Mouse (Mus musculus): Measurements from ENCODE around the gene Mocs3. TPM values are rescaled to one million over a fixed set of nuclear protein-coding genes. Genes with fewer than 3 reads are reported as not detected.
A peak's percentile ranks its signal among the peaks of the same experiment; 100 is the strongest.

The Mocs3 gene
- polyA plus RNA-seq, 1 experiment from 2014 or later: 12.7 TPM

DNA sequence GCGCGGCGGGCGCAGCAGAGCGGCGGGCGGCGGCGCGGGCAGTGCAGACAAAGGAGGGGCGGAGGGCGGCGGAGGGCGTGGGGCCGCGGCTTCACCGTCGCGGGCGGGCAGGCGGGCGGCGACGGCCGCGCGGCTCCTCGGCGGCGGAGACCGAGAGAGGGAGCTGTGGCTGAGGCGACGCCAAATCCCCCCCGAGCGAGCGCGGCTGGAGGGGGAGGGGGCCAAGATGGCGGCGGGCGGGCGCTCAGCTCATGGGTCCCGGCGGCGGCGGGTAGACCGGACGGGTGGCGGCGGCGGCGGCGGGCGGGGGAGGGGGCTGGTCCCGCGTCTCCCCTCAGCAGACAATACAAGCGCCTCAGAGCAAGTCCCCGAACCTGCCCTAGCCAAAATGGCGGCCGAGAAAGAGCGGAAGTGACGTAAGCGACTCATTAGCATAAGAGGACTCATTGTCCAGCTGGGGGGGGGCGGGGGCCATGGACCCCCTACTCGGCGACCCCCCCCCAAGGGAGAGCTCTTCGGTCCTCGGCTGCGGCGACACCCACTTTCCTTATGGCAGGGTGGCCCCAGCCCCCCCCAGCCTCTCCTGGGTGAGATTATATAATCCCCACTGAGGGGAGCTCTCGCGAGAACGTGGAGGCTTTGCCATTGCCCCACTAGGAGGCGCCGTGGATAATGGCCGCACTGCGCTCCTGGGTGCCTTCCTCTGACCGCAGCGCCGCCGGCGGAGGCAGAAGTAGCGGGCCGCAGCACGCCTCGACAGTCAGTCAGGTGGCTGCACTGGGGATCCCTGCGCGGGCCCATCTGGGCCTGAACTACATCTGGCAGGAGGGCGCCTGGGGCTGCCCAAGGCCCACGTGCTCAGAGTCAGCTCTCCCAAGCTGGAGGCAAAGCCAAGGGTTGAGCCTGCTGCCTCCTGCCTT lies 23.4 kb upstream of the Mocs3 start, which contains the start of gene Adnp:
Gene Adnp, minus strand, starts transcription at position 388 of the 920 bp plus-strand sequence.
- H3K27me3 ChIP-seq: no peaks in the 10 kb centered on the region
- H3K9ac ChIP-seq: peak within 1 kb of the TSS; percentile 100
- H3K27ac ChIP-seq: peak within 1 kb of the TSS; percentile 99
- peaks cover 11% of the 10 kb centered on the region for H3K4me1 ChIP-seq
- under 1% methylated on average over 55 of the region's 89 CpGs for WGBS
- ATAC-seq (ENCODE audit: insufficient number of reproducible peaks, insufficient read depth, low FRiP score, low TSS enrichment): peak; percentile 88
- no peaks in the 10 kb centered on the region for H3K9me3 ChIP-seq
- peak within 1 kb of the TSS; percentile 99 for H3K4me3 ChIP-seq
- peak within 1 kb of the TSS; percentile 88 for H3K4me2 ChIP-seq (replicated peaks)
- H3K36me3 ChIP-seq: peaks cover 46% of the 10 kb centered on the region

DNA sequence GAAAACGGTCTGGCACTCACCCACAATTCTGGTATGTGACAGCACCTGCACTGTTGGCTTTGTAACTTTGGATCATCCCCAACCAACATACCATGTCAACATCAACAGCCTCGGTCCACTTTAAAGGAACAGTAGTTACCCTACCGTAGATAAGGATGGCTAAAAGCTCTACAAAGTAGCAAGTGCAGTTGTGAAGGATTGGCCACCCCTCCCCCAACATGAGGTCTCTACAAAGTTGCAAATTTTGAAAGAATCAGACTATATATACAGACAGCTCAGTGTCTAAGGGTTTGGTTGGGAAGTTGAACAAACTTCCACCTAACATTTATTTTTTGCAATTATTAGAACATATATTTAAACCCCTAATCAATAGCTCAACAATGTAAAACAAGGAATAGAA lies 22.5 kb upstream of the Mocs3 start:
- H3K4me1 ChIP-seq: peaks cover 11% of the 10 kb centered on the region
- H3K4me3 ChIP-seq: no peak overlapping the region
- no peak for ATAC-seq (ENCODE audit: insufficient number of reproducible peaks, insufficient read depth, low FRiP score, low TSS enrichment)
- H3K36me3 ChIP-seq: peaks cover 51% of the 10 kb centered on the region
- H3K9ac ChIP-seq: no peak overlapping the region
- no peaks in the 10 kb centered on the region for H3K27me3 ChIP-seq
- WGBS: over 99% methylated on average over 3 of the region's 3 CpGs
- no peak overlapping the region for H3K4me2 ChIP-seq (replicated peaks)
- H3K9me3 ChIP-seq: no peaks in the 10 kb centered on the region
- peak overlapping the region; percentile 99 for H3K27ac ChIP-seq

DNA sequence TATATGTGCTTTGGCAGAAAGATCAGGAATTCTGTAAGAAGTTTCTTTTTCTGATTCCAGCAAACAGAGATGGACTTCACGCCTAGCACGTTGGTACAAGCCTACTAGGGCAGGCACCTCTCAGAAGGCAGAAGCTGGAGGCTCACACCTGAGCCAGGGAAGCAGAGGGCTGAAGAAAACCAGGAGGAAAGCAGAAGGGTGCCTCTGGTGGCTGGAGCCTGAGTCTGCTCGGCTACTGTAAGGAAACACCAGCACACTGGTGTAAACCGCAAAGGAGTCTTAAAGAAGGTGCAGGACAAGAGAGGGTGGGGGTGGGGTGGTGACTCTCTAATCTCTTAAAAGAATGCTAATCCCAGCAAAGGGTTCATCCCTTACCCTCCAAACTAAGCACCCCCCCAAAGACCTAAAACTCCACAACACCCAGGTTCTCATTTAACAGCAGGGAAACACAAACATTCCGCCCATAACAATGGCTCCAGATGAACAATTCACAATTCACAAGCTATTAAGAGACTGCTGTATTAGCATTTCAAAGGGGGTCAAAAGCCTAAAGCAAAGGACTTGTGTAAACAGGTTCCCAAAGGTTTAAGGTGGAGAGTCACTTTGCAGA lies 16.5 kb upstream of the Mocs3 start:
- no peaks in the 10 kb centered on the region for H3K4me1 ChIP-seq
- no peak overlapping the region for H3K27ac ChIP-seq
- no peak for ATAC-seq (ENCODE audit: insufficient number of reproducible peaks, insufficient read depth, low FRiP score, low TSS enrichment)
- H3K4me2 ChIP-seq (replicated peaks): no peak overlapping the region
- peaks cover 87% of the 10 kb centered on the region for H3K36me3 ChIP-seq
- no peak overlapping the region for H3K9ac ChIP-seq
- WGBS: 54% methylated on average over 5 of the region's 5 CpGs
- no peaks in the 10 kb centered on the region for H3K9me3 ChIP-seq
- H3K27me3 ChIP-seq: no peaks in the 10 kb centered on the region
- no peak overlapping the region for H3K4me3 ChIP-seq

DNA sequence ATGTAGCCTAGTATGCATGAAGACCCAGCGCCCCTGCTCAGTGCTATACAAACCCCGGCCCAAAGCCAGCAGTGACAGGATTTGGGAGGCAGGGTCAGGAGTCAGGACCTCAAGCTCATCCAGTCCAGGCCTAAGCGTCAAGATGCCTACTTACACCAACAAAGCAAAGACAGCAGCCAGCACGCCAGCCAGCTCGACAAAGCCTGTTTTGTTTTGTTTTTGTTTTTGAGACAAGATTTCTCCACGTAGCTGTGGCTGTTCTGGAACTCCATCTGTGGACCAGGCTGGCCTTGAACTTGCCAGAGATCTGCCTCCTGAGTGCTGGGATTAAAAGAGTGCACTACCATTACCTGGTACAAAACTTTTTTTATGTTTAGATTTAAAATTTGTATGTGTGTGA lies 7.1 kb upstream of the Mocs3 start:
- Histone ChIP-seq H3K27ac (no peak overlapping the region), H3K4me2 (replicated peaks) (no peak overlapping the region), H3K9me3 (no peaks in the 10 kb centered on the region), H3K9ac (no peak overlapping the region), H3K4me3 (no peak overlapping the region), H3K36me3 (peaks cover 74% of the 10 kb centered on the region), H3K27me3 (no peaks in the 10 kb centered on the region), H3K4me1 (peaks cover under 1% of the 10 kb centered on the region)
- WGBS: 83% methylated on average over 6 of the region's 6 CpGs
- no peak for ATAC-seq (ENCODE audit: insufficient number of reproducible peaks, insufficient read depth, low FRiP score, low TSS enrichment)

DNA sequence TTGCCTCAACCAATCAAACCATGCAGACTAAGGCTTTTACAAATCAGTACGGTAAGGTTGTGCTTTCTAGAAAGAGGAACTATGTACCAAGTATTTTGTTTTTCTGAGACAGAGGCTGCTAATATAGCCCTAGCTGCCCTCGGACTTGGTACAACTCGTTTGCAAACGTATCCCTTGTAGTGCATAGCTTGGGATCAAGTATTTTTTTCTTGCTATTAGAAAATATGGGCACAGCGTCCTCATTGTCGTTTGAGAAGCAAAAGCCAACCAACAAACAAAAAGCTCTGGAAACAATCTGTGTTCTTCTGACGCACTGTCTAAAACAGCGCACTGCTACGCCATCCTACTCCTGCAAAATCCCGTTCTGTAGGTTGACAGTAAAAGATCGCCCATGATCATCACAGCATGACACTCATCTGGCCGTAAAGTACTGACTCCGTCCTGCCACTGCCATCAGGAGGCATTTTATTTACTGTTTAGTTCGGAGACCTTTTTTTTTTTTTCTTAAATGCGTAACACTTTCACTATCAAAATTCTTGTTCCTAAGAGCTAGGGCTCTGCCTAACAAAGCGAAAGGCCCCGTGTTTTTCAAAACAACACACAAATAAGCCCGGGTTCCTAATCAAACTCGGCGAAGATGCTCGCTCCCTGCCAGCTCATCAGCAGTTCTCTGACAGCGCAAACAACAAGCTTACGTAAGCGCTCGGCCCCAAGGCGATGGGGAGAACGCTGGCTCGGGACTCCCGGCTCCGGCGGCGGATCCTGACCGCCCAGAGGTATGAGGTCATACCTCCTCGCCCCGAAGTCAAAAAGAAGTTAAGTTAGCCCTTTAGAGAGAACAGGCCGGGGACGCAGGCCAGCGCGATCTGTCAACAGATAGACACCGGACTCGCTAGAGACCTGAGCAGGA lies 1.1 kb upstream of the Mocs3 start:
- peak overlapping the region; percentile 93 for H3K27ac ChIP-seq
- WGBS: 19% methylated on average over 39 of the region's 41 CpGs
- no peak for ATAC-seq (ENCODE audit: insufficient number of reproducible peaks, insufficient read depth, low FRiP score, low TSS enrichment)

DNA sequence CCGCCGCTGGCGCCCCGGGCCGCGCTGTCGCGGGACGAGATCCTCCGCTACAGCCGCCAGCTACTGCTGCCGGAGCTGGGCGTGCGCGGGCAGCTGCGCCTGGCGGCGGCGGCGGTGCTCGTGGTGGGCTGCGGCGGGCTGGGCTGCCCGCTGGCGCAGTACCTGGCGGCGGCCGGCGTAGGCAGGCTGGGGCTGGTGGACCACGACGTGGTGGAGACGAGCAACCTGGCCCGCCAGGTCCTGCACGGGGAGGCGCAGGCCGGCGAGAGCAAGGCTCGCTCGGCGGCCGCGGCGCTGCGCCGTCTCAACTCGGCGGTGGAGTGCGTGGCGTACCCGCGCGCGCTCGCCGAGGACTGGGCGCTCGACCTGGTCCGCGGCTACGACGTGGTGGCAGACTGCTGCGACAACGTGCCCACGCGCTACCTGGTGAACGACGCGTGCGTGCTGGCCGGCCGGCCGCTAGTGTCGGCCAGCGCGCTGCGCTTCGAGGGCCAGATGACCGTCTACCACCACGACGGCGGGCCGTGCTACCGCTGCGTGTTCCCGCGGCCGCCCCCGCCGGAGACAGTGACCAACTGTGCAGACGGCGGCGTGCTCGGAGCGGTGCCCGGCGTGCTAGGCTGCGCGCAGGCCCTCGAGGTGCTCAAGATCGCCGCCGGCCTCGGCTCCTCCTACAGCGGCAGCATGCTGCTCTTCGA lies 500 bp downstream of the Mocs3 start:
- 3% methylated on average over 78 of the region's 105 CpGs for WGBS
- H3K4me1 ChIP-seq: peaks cover 25% of the 10 kb centered on the region

More for the DNA sequence above, 1.1 kb upstream of the Mocs3 start:
- H3K4me2 ChIP-seq (replicated peaks): peak overlapping the region; percentile 100
- no peaks in the 10 kb centered on the region for H3K9me3 ChIP-seq
- peaks cover 35% of the 10 kb centered on the region for H3K36me3 ChIP-seq
- H3K4me1 ChIP-seq: peaks cover 25% of the 10 kb centered on the region
- peak overlapping the region; percentile 99 for H3K4me3 ChIP-seq
- peak overlapping the region; percentile 94 for H3K9ac ChIP-seq
- no peaks in the 10 kb centered on the region for H3K27me3 ChIP-seq

DNA sequence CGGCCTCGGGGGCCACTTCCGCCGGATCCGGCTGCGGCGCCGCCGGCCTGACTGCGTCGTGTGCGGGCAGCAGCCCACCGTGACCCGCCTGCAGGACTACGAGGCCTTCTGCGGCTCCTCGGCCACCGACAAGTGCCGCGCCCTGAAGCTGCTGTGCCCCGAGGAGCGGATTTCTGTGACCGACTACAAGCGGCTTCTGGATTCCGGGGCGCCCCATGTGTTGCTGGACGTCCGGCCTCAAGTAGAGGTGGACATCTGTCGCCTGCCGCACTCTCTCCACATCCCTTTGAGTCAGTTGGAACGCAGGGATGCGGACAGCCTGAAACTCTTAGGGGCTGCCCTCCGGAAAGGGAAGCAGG lies 1.0 kb downstream of the Mocs3 start:
- Histone ChIP-seq H3K9ac (peak overlapping the region; percentile 94), H3K4me3 (peak overlapping the region; percentile 99), H3K36me3 (peaks cover 14% of the 10 kb centered on the region), H3K27me3 (no peaks in the 10 kb centered on the region), H3K9me3 (no peaks in the 10 kb centered on the region), H3K27ac (no peak overlapping the region), H3K4me1 (peaks cover 25% of the 10 kb centered on the region), H3K4me2 (replicated peaks) (peak overlapping the region; percentile 100)
- 57% methylated on average over 33 of the region's 33 CpGs for WGBS
- ATAC-seq (ENCODE audit: insufficient number of reproducible peaks, insufficient read depth, low FRiP score, low TSS enrichment): no peak

More for the DNA sequence above, 500 bp downstream of the Mocs3 start:
- Histone ChIP-seq H3K27me3 (no peaks in the 10 kb centered on the region), H3K9ac (peak overlapping the region; percentile 94), H3K27ac (peak overlapping the region; percentile 93), H3K36me3 (peaks cover 20% of the 10 kb centered on the region), H3K4me3 (peak overlapping the region; percentile 99), H3K4me2 (replicated peaks) (peak overlapping the region; percentile 100), H3K9me3 (no peaks in the 10 kb centered on the region)
- ATAC-seq (ENCODE audit: insufficient number of reproducible peaks, insufficient read depth, low FRiP score, low TSS enrichment): peak; percentile 26; the same call in 1 of the 2 replicates

DNA sequence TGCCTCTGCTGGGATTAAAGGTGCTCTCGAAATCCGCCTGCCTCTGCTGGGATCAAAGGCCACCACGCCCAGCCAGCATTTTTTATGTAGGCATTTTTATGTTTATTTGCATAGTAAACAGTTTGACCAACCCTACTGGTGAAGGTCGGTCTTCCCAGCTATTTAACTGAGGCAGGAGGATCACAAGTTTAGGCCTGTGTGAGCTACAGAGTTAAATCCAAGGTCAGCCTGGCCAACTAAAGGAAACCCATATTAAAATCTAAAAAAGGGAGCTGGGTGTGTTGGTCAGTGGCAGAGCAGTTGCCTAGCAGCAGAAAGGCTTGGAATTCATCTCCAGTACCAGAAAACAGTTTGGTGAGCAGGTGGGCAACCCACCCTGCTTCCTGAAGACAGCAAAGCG lies 2.9 kb downstream of the Mocs3 start:
- Histone ChIP-seq H3K4me1 (peaks cover 25% of the 10 kb centered on the region), H3K4me2 (replicated peaks) (no peak overlapping the region)

DNA sequence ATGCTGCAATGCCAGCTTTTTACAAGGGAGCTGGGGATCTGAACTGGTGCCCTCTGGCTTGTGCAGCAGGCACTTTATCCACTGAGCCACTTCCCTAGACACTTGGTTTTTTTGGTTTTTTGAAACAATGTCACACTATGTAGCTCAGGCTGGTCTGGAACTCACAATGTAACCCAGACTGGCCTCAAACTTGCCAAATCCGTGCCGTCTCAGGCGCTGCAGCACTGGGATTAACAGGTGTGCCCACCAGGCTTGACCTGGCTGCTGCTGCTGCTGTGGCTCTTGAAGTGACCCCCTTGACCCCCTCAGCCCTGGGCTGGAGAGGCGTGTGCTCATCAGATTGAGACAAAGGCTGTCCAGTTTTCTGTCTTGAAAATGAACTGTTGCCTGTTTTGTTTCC lies 7.9 kb downstream of the Mocs3 start:
- WGBS: 83% methylated on average over 4 of the region's 4 CpGs
- no peak for ATAC-seq (ENCODE audit: insufficient number of reproducible peaks, insufficient read depth, low FRiP score, low TSS enrichment)
- Histone ChIP-seq H3K36me3 (peaks cover 10% of the 10 kb centered on the region), H3K4me3 (no peak overlapping the region), H3K27me3 (no peaks in the 10 kb centered on the region), H3K9me3 (no peaks in the 10 kb centered on the region), H3K9ac (no peak overlapping the region), H3K4me2 (replicated peaks) (no peak overlapping the region), H3K4me1 (no peaks in the 10 kb centered on the region), H3K27ac (no peak overlapping the region)

More for the DNA sequence above, 2.9 kb downstream of the Mocs3 start:
- WGBS: 95% methylated on average over 5 of the region's 5 CpGs
- no peaks in the 10 kb centered on the region for H3K27me3 ChIP-seq
- no peaks in the 10 kb centered on the region for H3K9me3 ChIP-seq
- no peak overlapping the region for H3K9ac ChIP-seq
- no peak overlapping the region for H3K27ac ChIP-seq
- no peak overlapping the region for H3K4me3 ChIP-seq
- no peak for ATAC-seq (ENCODE audit: insufficient number of reproducible peaks, insufficient read depth, low FRiP score, low TSS enrichment)
- peaks cover 11% of the 10 kb centered on the region for H3K36me3 ChIP-seq

DNA sequence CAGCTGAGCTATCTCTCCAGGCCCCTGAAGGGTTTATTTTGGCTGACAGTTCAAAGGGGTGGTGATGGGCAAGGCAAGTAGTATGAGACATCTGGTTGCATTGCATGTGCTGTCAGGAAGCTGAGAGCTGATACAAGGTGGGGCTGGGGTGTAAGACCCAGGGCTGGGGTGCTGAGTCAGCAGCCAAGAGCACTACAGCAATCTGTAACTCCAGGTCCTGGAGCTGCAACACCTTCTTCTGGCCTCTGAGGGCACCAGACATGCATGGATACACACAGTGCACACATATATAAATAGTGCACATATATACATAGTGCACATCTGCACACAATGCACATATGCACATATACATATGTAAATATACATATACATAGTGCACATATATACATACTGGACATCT lies 12.4 kb downstream of the Mocs3 start:
- H3K4me2 ChIP-seq (replicated peaks): no peak overlapping the region
- H3K9me3 ChIP-seq: no peaks in the 10 kb centered on the region
- H3K4me1 ChIP-seq: no peaks in the 10 kb centered on the region
- no peak overlapping the region for H3K4me3 ChIP-seq
- H3K27me3 ChIP-seq: no peaks in the 10 kb centered on the region
- H3K27ac ChIP-seq: no peak overlapping the region
- no peak overlapping the region for H3K9ac ChIP-seq
- no peaks in the 10 kb centered on the region for H3K36me3 ChIP-seq
- no peak for ATAC-seq (ENCODE audit: insufficient number of reproducible peaks, insufficient read depth, low FRiP score, low TSS enrichment)

DNA sequence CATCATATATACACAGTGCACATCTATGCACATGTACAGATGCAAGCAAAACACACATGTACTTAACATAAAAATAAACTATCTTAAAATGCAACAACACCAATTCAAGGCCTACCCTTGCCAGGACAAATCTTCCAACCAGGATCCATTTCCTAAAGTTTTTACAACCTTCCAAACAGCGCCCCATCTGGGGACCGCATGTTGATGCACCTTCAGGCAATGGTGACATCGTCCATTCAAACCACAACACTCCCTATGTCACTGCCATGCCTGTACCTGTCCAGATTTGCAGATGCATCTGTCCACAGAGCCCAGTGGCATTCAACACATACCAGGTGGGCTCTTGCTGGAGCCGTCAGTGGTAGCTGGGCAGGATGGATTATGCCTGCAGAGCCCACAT lies 12.9 kb downstream of the Mocs3 start:
- Histone ChIP-seq H3K9me3 (no peaks in the 10 kb centered on the region), H3K27me3 (no peaks in the 10 kb centered on the region), H3K36me3 (no peaks in the 10 kb centered on the region), H3K4me1 (no peaks in the 10 kb centered on the region), H3K4me2 (replicated peaks) (no peak overlapping the region), H3K4me3 (no peak overlapping the region), H3K27ac (no peak overlapping the region), H3K9ac (no peak overlapping the region)
- ATAC-seq (ENCODE audit: insufficient number of reproducible peaks, insufficient read depth, low FRiP score, low TSS enrichment): no peak
- 74% methylated on average over 4 of the region's 4 CpGs for WGBS
